Mouse (Mus musculus) limb, embryonic 11.5 days (tissue): ENCODE measurements at regions not wholly inside any gene's neighbourhood (a gene's known extent, or its start where the extent isn't known, plus 50 kb on each side); places are given as distances from the start of the nearest gene placed in this dataset.

ENCODE experiments used
- ATAC-seq: fragments of 200-750 bp; cut with Nextera tagmentation; 2 replicates; pipeline ENCODE4 v1.8.0; 2017; ENCODE audit warnings: low read depth; ENCODE audit not compliant: insufficient number of reproducible peaks, low FRiP score, low TSS enrichment
- DNase-seq: peaks from one replicate; pipeline ENCODE4 v3.0.0-alpha.2; 2015; ENCODE audit warnings: low spot score
- H3K27ac ChIP-seq: fragments of 300-500 bp; sonication (generic); replicated peaks from 2 replicates; pipeline ENCODE4 v1.5.1; 2014; ENCODE audit warnings: low read depth, mild to moderate bottlenecking, low read length
- H3K27me3 ChIP-seq: fragments of 300-500 bp; sonication (generic); 2 replicates; pipeline ENCODE4 v1.6.1; 2014; ENCODE audit warnings: mild to moderate bottlenecking, low read length, mixed read lengths; ENCODE audit not compliant: control insufficient read depth, insufficient read depth
- H3K36me3 ChIP-seq: fragments of 300-500 bp; sonication (generic); 2 replicates; pipeline ENCODE4 v1.6.1; 2014; ENCODE audit warnings: mild to moderate bottlenecking, low read length, moderate library complexity, mixed read lengths; ENCODE audit not compliant: control insufficient read depth, insufficient read depth
- H3K4me1 ChIP-seq: fragments of 300-500 bp; sonication (generic); 2 replicates; pipeline ENCODE4 v1.6.1; 2014; ENCODE audit warnings: low read length, mixed read lengths; ENCODE audit not compliant: control insufficient read depth, insufficient read depth
- H3K4me2 ChIP-seq: fragments of 300-500 bp; sonication (generic); 2 replicates; pipeline ENCODE4 v1.6.1; 2014; ENCODE audit warnings: low read depth, mild to moderate bottlenecking, moderate library complexity; ENCODE audit not compliant: severe bottlenecking
- H3K4me3 ChIP-seq: fragments of 300-500 bp; sonication (generic); 2 replicates; pipeline ENCODE4 v1.5.1; 2014; ENCODE audit warnings: low read depth, low read length
- H3K9ac ChIP-seq: fragments of 300-500 bp; sonication (generic); 2 replicates; pipeline ENCODE4 v1.6.1; 2014; ENCODE audit warnings: mild to moderate bottlenecking, low read length
- H3K9me3 ChIP-seq: fragments of 300-500 bp; sonication (generic); 2 replicates; pipeline ENCODE4 v1.6.1; 2016; ENCODE audit warnings: low read length; ENCODE audit not compliant: control insufficient read depth
- WGBS: fragments of 180-500 bp; shearing (Covaris S2); extraction: QIAGEN DNeasy Blood & Tissue Kit; methylation state at CpG from one replicate; pipeline ENCODE4 v1.1.7; 2014; 5-methylcytosine and 5-hydroxymethylcytosine counted together

DNA sequence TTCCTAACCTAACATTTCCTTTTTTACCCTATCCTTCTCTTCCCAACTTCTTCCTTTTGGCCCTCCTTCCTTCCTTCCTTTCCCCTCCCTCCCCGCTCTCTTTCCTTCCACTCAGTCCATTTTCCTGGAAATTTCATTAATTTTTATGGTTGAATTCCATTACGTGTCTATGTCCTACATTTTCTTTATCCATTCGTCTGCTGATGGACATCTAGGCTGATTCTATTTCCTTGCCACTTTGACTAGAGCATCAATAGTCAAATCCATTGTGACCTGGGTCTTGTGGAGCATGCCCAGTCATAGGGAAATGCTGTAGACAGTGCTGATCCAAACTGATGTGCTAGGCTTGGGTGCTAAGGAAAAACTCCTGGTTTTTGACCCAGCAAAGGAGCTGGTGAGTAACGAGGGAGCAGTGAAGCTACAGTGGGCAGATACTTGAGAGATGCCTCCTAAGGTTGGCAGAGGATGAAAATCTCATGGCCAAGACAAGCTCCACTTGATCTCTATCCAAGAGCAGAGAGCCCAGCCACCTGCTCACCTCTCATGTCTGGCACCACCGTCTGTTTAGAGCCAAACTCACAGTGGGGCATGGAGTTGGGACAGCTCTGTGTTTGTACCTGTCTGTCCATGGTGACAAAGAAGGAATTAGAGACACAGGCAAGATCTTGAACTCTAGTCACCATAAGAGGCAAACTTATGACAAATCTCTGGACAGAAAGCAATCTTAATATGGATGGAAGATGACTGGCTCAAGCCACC is 57.7 kb upstream of the Kctd3 start:
- ATAC-seq, result no peak
- no peak overlapping the region for H3K27ac ChIP-seq
- no peak for DNase-seq
- no peaks in the 10 kb centered on the region for H3K36me3 ChIP-seq
- H3K9ac ChIP-seq, result no peak overlapping the region
- 87% methylated on average over 5 of the region's 5 CpGs for WGBS
- no peaks in the 10 kb centered on the region for H3K9me3 ChIP-seq
- H3K27me3 ChIP-seq, result no peaks in the 10 kb centered on the region
- no peak overlapping the region for H3K4me3 ChIP-seq
- no peak overlapping the region for H3K4me2 ChIP-seq
- H3K4me1 ChIP-seq, result no peaks in the 10 kb centered on the region

GRCm38 (mm10) chr1:189064629-189065028 is 57.0 kb upstream of the Kctd3 start:
- no peak overlapping the region for H3K4me2 ChIP-seq
- no peaks in the 10 kb centered on the region for H3K27me3 ChIP-seq
- H3K9ac ChIP-seq, result no peak overlapping the region
- no peaks in the 10 kb centered on the region for H3K4me1 ChIP-seq
- WGBS, result 90% methylated on average over 4 of the region's 4 CpGs
- no peak overlapping the region for H3K27ac ChIP-seq
- no peaks in the 10 kb centered on the region for H3K9me3 ChIP-seq
- ATAC-seq (no peak), DNase-seq (no peak)
- no peaks in the 10 kb centered on the region for H3K36me3 ChIP-seq
- H3K4me3 ChIP-seq, result no peak overlapping the region

GRCm38 (mm10) chr1:189063699-189064098 is 56.1 kb upstream of the Kctd3 start:
- WGBS, result 69% methylated on average over 2 of the region's 2 CpGs
- ATAC-seq (no peak), DNase-seq (no peak)
- Histone ChIP-seq H3K4me3 (no peak overlapping the region), H3K9me3 (no peaks in the 10 kb centered on the region), H3K4me2 (no peak overlapping the region), H3K27me3 (no peaks in the 10 kb centered on the region), H3K4me1 (no peaks in the 10 kb centered on the region), H3K27ac (no peak overlapping the region), H3K36me3 (no peaks in the 10 kb centered on the region), H3K9ac (no peak overlapping the region)

DNA sequence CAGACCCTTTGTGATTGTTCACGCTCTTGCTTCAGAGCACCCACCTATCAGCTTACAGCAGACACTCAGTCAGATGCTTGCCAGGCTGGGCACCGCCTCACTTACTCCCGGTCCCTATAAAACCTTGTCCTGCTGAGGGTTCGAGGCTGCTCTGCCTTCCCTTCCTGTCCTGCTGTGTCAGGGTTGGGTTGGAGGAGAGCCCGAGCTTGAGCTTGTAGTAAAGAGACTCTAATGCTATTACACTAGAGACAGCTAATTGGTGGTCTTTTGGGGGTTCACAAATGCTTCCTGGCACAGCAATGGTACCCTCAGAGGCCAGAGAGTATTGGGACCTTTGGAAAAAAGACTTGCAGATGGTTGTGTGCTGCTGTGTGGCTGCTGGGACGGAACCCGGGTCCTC is 55.6 kb upstream of the Kctd3 start:
- no peak for DNase-seq
- Histone ChIP-seq H3K4me1 (no peaks in the 10 kb centered on the region), H3K4me3 (no peak overlapping the region), H3K4me2 (no peak overlapping the region), H3K27me3 (no peaks in the 10 kb centered on the region), H3K36me3 (no peaks in the 10 kb centered on the region), H3K27ac (no peak overlapping the region), H3K9me3 (no peaks in the 10 kb centered on the region), H3K9ac (no peak overlapping the region)
- WGBS, result 84% methylated on average over 7 of the region's 7 CpGs
- no peak for ATAC-seq
